Mouse (Mus musculus) MEL-GATA-1-ER (cell line): ENCODE data around the gene Zfyve19.
A peak's percentile ranks its signal among the peaks of the same experiment; 100 is the strongest.

ENCODE experiments used
- DNase-seq: peaks from one replicate; pipeline ENCODE4 v3.0.0-alpha.2; 2012; ENCODE audit warnings: low read depth; ENCODE audit errors: extremely low read depth

The Zfyve19 gene

GRCm38 (mm10) chr2:119196316-119197108 lies 11.9 kb upstream of the Zfyve19 start:
- DNase-seq: no peak

DNA sequence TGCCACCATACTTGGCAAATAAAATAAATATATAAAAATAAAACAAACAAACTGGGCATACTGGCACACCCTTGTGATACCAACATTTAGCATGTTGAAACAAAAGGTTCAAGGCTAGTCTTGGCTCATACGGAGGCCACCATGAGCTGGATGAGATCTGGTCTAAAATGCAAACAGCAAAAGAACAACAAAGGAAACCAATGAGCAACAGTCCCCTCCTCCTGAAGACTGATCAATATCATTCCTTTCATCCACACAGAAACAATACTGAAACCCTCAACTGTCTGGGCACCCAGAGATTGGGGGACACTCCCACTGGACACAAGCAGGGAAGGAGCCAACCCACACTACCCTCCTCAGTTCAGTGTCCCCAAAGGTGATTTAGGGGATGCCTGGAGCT lies 10.9 kb upstream of the Zfyve19 start:
- DNase-seq: no peak

- no peak for DNase-seq
Observed at GRCm38 (mm10) chr2:119198049-119198448, 10.4 kb upstream of the Zfyve19 start.

DNA sequence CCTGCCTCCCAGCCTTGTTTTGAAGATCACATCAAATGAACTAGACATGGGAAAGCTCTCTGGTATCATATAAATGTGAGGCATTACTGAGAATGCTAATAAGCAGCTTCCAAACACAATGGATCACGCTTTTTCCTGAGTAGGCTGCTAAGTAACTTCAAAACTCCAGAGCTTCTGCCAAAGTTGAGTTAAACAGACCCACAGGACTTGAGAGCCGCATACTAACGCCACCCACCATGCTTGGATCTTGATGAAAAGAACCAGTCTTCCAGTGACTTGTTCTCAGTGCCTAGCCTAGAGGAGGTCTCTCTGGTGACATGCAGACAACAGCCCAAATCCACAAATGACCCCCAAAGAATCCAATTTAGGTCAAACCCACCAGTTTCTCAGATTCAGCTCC lies 9.5 kb upstream of the Zfyve19 start:
- DNase-seq: no peak

GRCm38 (mm10) chr2:119202914-119203453 lies 5.4 kb upstream of the Zfyve19 start:
- no peak for DNase-seq

DNA sequence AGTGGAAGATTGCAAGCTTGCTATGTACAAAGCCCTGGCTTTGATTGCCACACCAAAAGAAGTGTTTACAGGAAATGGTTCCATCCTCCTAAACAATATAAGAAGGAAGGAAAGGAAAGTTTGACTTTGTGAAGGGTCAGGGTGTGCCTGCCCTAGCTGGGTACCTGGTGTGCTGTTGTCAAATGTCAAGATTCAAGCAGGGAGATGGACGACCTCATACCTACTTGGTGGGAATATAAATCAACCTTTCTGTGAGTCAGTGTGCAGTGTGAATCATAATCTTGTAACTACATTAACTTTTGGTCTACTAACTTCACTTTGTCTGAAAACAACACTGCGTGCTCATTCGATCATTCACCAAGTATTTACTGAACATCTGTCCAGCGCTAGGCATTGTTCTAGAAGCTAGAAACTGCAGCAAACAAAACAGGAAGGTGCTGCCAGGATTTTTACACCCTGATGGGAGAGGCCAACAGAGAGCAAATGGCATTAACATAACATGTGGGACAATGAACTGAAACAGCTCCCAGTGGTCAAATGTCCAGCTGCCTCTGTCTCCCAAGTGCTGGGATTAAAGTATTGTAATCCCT lies 4.5 kb upstream of the Zfyve19 start:
- no peak for DNase-seq

DNA sequence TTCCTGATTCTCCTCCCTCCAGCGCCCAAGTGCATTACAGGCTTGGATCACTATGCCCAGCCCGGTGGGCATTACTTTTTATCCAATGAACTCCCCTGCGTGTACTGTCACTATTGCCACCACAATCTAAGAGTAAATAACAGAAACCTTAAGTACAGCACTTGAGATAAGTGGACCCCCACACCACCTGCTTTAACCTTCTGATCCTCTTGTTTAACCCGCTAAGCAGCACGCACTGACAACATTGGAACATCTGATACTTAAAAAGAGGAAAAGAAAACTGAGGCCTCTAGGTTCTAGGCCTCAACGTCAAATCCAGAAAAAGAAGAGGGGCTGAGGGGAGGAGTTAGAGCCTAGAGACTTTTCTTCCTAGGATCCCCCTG lies 465 bp upstream of the Zfyve19 start:
- peak; percentile 22 for DNase-seq

DNA sequence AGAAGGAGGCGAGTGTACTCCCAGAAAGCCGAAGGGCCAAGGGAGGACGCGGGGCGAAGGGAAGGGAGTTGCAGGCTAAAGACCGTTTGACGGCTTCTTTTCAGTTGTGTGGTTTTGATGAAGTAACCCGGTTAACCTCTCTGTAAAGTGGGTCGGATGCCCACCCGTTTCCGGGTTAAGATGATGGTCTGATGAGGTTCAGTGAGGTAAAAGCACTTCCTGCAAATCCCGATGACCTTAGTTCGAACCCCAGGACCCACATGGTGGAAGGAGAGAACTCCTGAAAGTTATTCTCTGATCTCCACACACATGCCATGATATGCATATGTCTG lies 725 bp downstream of the Zfyve19 start:
- DNase-seq: no peak

DNA sequence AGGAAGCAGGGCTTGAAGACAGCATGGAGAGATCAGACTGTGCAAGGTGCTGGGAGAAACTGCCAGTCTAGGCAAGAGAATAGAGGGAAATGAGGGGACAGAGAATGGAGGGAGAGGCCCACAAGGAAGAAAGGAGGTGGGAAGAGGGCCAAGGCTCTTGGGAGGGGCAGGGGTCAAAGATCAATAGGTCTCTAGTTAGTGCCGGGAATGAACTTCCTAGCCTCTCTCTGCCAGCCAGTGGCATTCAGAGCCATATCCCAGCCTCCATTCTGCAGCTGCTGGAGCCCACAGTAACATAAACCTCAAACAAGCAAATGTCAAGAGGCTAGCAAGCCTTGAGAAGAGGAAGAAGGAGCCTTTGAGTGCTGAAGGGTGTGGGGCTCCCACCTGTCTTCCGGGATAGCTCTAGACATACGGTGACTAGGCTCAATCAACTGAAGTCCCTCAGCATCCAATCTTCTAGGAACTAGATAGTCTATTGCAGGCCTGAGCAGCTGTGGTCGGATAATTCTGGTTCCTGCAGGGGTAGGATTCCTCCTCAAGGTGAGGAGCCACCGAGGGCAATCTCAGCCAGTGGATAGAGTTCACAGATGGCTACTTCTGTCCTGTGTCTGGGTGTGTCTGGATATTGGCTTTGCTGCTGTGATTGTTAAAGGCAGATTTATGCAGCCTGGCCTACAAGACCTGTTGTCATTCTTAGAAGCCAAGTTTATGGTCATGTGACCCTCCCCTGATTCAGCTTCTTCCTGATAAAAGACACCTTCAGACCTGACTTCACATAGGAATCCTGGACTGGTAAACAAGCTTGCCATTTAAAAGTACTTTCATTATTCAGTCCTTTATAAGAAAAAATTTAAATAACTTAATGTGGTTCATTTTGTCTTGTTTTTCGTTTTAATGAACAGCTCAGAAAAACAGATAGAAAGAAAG lies 21.6 kb downstream of the Zfyve19 start, which contains the start of gene Ppp1r14d:
Gene Ppp1r14d, minus strand, starts transcription at position 132 of the 930 bp plus-strand sequence.
- no peak for DNase-seq

DNA sequence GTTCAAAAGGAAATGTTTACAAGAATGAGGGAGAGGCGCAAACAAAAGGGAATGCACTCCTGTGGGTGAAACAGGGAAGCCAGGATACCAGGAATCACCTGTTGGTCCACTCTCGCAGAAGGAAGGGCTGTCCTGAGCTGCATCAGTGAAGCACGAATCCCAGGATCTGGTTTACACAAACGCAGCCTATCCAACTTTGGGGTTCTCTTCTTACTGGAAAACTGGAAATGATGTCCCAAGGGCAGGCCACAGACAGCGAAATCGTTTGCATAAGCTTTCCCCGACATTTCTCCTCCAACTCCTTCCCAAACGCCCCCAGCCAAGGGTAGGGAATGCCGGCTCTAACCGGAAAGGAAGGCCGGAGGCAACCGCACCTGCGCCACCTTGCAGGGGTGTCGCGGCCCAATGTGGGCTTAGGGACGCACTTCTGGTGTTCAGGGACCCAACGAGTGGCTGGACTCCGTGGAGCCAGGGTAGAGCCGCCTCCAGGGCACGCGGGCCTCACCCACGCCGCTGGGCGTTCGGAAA lies 28.3 kb downstream of the Zfyve19 start:
- no peak for DNase-seq

DNA sequence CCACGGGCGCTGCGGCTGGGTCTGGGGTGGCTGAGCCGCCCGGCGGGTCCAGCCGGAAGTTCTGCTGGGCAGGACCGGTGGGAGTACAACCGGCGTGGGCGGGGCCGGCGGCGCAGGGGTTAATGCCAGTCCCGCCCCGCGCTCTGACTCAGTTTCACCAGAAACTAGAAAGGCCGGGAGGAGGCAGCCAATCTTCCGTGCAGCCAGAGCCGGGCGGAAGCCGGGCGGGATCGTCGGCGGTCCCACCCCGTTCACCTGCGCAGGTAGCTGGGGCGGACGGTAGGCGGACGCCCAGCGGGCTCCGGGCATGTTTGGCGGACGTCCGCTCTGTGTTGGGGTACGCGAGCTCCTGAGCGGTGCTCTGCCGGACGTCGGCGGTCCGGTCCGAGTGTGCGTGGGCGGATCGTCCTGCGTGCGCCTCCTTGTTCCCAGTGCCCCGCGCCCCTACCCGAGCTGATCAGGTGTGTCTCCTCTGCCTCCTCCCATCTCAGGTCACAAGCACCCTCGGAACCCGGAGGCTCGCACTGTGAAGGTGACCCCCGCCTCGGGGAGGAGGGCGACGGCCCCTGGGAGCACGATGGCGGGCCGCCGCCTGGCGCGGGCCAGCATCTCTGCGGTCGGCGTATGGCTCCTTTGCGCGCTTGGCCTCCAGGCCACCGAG lies 28.9 kb downstream of the Zfyve19 start, which contains the start of gene Spint1:
Gene Spint1, plus strand, starts transcription at position 153 of the 661 bp plus-strand sequence.
- DNase-seq: no peak

DNA sequence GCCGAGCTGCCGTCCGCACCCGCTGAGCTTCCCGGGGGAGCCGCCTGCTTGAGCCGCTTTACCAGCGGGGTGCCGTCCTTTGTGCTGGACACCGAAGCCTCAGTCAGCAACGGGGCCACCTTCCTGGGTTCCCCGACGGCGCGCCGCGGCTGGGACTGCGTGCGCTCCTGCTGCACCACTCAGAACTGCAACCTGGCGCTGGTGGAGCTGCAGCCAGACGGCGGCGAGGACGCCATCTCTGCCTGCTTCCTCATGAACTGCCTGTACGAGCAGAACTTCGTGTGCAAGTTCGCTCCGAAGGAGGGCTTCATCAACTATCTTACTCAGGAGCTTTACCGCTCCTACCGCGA lies 29.4 kb downstream of the Zfyve19 start:
- no peak for DNase-seq

GRCm38 (mm10) chr2:119238671-119239070 lies 30.3 kb downstream of the Zfyve19 start:
- no peak for DNase-seq

GRCm38 (mm10) chr2:119240075-119240818 lies 31.8 kb downstream of the Zfyve19 start:
- no peak for DNase-seq

DNA sequence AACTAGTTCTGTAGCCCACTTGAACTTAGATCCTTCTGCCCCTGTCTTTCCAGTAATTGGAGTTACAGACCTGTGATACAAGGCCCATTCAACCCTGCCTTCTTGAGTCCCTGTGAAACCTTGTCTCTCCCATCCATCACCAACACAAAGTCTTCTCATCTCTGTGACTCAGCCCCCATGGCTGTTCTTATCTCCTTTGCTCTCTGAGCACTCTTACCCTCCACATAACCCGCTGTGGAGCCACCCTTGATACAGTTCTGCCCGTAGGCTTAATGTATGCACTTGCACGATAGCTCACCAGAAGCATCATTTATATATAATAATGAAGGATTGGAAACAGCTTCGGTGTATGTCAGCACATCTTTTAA lies 32.4 kb downstream of the Zfyve19 start:
- no peak for DNase-seq

GRCm38 (mm10) chr2:119242548-119242947 lies 34.1 kb downstream of the Zfyve19 start:
- no peak for DNase-seq

GRCm38 (mm10) chr2:119245246-119245645 lies 36.8 kb downstream of the Zfyve19 start:
- DNase-seq: no peak

DNA sequence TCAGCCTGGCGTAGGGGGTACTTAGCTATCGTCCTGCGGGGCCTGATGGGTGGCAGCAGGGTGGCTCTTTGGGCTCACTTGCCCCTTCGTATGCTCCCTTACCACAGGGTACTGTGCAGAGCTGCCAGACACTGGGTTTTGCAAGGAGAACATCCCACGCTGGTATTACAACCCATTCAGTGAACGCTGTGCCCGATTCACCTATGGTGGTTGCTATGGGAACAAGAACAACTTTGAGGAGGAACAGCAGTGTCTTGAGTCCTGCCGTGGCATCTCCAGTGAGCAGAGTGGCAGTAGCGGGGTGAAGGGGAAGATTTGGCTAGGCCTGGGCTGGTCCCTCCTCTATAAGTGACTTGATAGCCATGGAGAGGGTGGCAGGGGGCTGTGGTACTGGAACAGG lies 39.5 kb downstream of the Zfyve19 start:
- DNase-seq: no peak

DNA sequence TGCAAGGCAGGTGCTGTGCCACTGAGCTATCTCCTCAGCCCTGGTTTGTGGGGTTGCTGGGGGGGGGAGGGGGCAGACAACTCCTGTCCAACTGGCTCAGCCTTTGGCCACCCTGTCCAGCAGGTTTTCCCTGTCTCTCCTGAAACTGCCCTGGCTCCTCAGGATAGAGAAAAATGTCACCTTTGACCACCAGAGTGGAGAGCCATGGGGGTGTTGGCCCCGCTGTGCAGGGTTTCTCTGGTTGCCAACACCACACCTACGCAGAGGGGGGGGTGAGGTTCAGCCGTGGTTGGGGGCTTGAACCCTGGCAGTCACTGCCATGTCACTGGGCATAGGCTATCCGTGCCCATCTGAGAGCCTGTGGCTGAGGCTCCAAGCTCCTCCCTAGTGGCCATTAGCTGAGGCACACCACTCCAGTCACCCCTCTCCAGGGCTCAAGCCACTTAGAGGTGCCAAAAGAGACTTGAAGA lies 41.2 kb downstream of the Zfyve19 start:
- no peak for DNase-seq

- no peak for DNase-seq
Observed at GRCm38 (mm10) chr2:119250377-119250776, 42.0 kb downstream of the Zfyve19 start.
